Mouse (Mus musculus): ENCODE data around the gene Sez6l2.

GRCm38 (mm10) chr7:126984667-126985444 lies 34.5 kb downstream of the Sez6l2 start:
- TF ChIP-seq POLR2A (IDR thresholded peaks at IDR 0.05; ENCODE audit: borderline replicate concordance, insufficient read depth, low read length) (no peak), CTCF (IDR thresholded peaks at IDR 0.05; ENCODE audit: borderline replicate concordance, insufficient read depth, low read depth, low read length) (no peak)

Measured in cerebellum, adult 2 months (tissue).